Comparison of ENCODE assay signal across 8 mouse cellular contexts in genomic region chr14:105198401-105198800, GRCm38 (mm10). TPM values are rescaled to one million over a fixed set of nuclear protein-coding genes. Genes with fewer than 3 reads are reported as not detected.
DNase-seq lines count a peak whose midpoint lies in the region; ATAC-seq lines count a peak whose summit lies in the region.
"Had no signal": no experiment of that assay in that cellular context is flagged by ENCODE, and none has a peak within 500 bp of the region (broad histone marks: within the 10 kb centered on the region; RNA-seq: fewer than 3 reads in every experiment).

No protein-coding gene starts in this region.

- intact Hi-C loops in left cerebral cortex, postnatal 25 days (cut with DNase I) = no loop called here

- no peak overlapping the region for H3K9ac ChIP-seq in kidney, embryonic 14.5 days (ENCODE audit: low read depth, low read length)
- H3K9ac ChIP-seq: embryonic facial prominence, embryonic 15.5 days had no signal

- H3K36me3 ChIP-seq in kidney, embryonic 14.5 days (ENCODE audit: control insufficient read depth, insufficient read depth, low read length) = no peaks in the 10 kb centered on the region
- H3K36me3 ChIP-seq in embryonic facial prominence, embryonic 10.5 days (replicated peaks) = no peaks in the 10 kb centered on the region
- H3K36me3 ChIP-seq: embryonic facial prominence, embryonic 15.5 days had no signal

- peak; percentile 32 to 37 for DNase-seq in kidney, adult 8-10 months
- peak; percentile 65 for DNase-seq in R1 (ENCODE audit: low read depth, low spot score)
- DNase-seq in embryonic facial prominence, embryonic 10.5 days (ENCODE audit: low spot score) = peak; percentile 11
- DNase-seq in left cerebral cortex, postnatal 25 days (ENCODE audit: low spot score in 2 of 2) = no peak
- no peak for DNase-seq in gastrocnemius, adult 18-20 months (ENCODE audit: low spot score)

- H3K9me3 ChIP-seq in kidney, embryonic 14.5 days (ENCODE audit: control insufficient read depth, low read length) = no peaks in the 10 kb centered on the region
- H3K9me3 ChIP-seq in embryonic facial prominence, embryonic 10.5 days = no peaks in the 10 kb centered on the region

- H3K27me3 ChIP-seq in kidney, embryonic 14.5 days (ENCODE audit: control insufficient read depth, insufficient read depth, low read length) = no peaks in the 10 kb centered on the region
- H3K27me3 ChIP-seq in embryonic facial prominence, embryonic 10.5 days (replicated peaks; ENCODE audit: low read depth, poor library complexity, severe bottlenecking) = no peaks in the 10 kb centered on the region
- H3K27me3 ChIP-seq: embryonic facial prominence, embryonic 15.5 days had no signal

- ATAC-seq in kidney, embryonic 14.5 days (ENCODE audit: low FRiP score, low TSS enrichment) = no peak
- ATAC-seq in megakaryocyte progenitor cell, adult 5-6 weeks (replicated peaks; ENCODE audit: poor library complexity) = peak; percentile 100

- no peak overlapping the region for H3K4me2 ChIP-seq in kidney, embryonic 14.5 days (replicated peaks; ENCODE audit: low read depth, low read length)
- H3K4me2 ChIP-seq: embryonic facial prominence, embryonic 15.5 days had no signal

- no peaks in the 10 kb centered on the region for H3K4me1 ChIP-seq in kidney, embryonic 14.5 days (ENCODE audit: control insufficient read depth, insufficient read depth, low read length)
- no peaks in the 10 kb centered on the region for H3K4me1 ChIP-seq in embryonic facial prominence, embryonic 10.5 days
- H3K4me1 ChIP-seq: embryonic facial prominence, embryonic 15.5 days had no signal

- H3K4me3 ChIP-seq in kidney, embryonic 14.5 days (ENCODE audit: low read length) = no peak overlapping the region
- no peak overlapping the region for H3K4me3 ChIP-seq in embryonic facial prominence, embryonic 10.5 days
- H3K4me3 ChIP-seq: embryonic facial prominence, embryonic 15.5 days had no signal

- WGBS in kidney, embryonic 14.5 days = 59% methylated on average over 5 of the region's 5 CpGs
- 55% methylated on average over 5 of the region's 5 CpGs for WGBS in embryonic facial prominence, embryonic 10.5 days

- H3K27ac ChIP-seq in kidney, embryonic 14.5 days (ENCODE audit: low read depth, low read length) = no peak overlapping the region
- no peak overlapping the region for H3K27ac ChIP-seq in embryonic facial prominence, embryonic 10.5 days (replicated peaks)
- H3K27ac ChIP-seq: embryonic facial prominence, embryonic 15.5 days had no signal

RNA-seq across cellular contexts. Expression of gene Rbm26, which starts 21.3 kb away (rescaled TPM):
- 50.1 and 51.7 TPM in 2 replicates for polyA plus RNA-seq in kidney, embryonic 14.5 days (2014; fragmentation: Nextera tagmentation; extraction: Ambion mirVana)
- 38.1 and 39.8 TPM in 2 replicates for polyA plus RNA-seq in embryonic facial prominence, embryonic 10.5 days (2016; fragmentation: Nextera tagmentation; extraction: Ambion mirVana)
- total RNA-seq in megakaryocyte progenitor cell, adult 5-6 weeks (2015) = 69.1 and 80.4 TPM in 2 replicates
- total RNA-seq in megakaryocyte progenitor cell, adult 5-6 weeks (2017) = 52.9 and 70.6 TPM in 2 replicates
- total RNA-seq in left cerebral cortex, postnatal 25 days (2021) = 10 to 100 TPM; 58.0 to 61.7 TPM
- total RNA-seq in gastrocnemius, adult 18-20 months (2021) = 10 to 100 TPM; 15.9 to 18.2 TPM

RNA-seq across cellular contexts. Expression of gene Ndfip2, which starts 60.0 kb away (rescaled TPM):
- polyA plus RNA-seq in kidney, embryonic 14.5 days (2014; fragmentation: Nextera tagmentation; extraction: Ambion mirVana) = 56.7 and 67.3 TPM in 2 replicates
- 42.7 and 43.2 TPM in 2 replicates for polyA plus RNA-seq in embryonic facial prominence, embryonic 10.5 days (2016; fragmentation: Nextera tagmentation; extraction: Ambion mirVana)
- total RNA-seq in megakaryocyte progenitor cell, adult 5-6 weeks (2015) = 15.5 and 21.0 TPM in 2 replicates
- total RNA-seq in megakaryocyte progenitor cell, adult 5-6 weeks (2017) = 12.0 and 13.7 TPM in 2 replicates
- total RNA-seq in left cerebral cortex, postnatal 25 days (2021) = 100 to 1,000 TPM; 113 to 114 TPM
- 10 to 100 TPM; 11.8 to 12.6 TPM for total RNA-seq in gastrocnemius, adult 18-20 months (2021)

Comparison
In these comparisons a context has a peak if more than half of its experiments do, and no peak if none do; other contexts are left out.
1. DNase-seq: peak in kidney, adult 8-10 months (2 of 2), R1 (single experiment) and embryonic facial prominence, embryonic 10.5 days (single experiment); none in left cerebral cortex, postnatal 25 days (0 of 2) and gastrocnemius, adult 18-20 months (single experiment).
2. RNA of gene Ndfip2, which starts 60.0 kb away (total RNA-seq): 113 to 114 TPM in left cerebral cortex, postnatal 25 days; 12.0 to 21.0 TPM in megakaryocyte progenitor cell, adult 5-6 weeks and 11.8 to 12.6 TPM in gastrocnemius, adult 18-20 months; every median in the first group is over 4 times any median in the second.